Mouse (Mus musculus) thymus, postnatal 25 days (tissue): ENCODE data around the gene B9d2.

ENCODE experiments used
- DNase-seq: peaks from one replicate; pipeline ENCODE4 v3.0.0; 2022

B9d2 gene

DNA sequence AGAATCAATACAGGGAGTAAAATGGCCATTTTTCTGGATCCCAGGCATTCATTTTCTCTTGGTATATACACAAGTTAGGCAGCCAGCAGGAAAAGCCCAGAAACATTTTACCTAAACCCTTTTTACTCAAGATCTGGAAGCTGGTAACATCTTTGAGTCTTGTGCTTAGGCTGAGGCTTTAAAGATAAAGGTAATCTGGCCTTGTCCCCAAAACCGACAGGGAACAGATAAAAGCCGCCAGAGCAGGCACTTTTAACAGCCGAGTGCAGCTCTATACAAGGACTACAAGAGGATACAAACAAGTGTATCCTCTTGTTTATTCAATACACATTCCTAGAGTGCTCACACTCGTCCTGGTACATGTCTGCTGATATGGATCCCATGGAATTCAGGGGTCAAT, 54.4 kb downstream of the B9d2 start:
- DNase-seq, result no peak
